Mouse (Mus musculus) ES-E14 (cell line): ENCODE data around the gene C2cd3. TPM values are rescaled to one million over a fixed set of nuclear protein-coding genes. Genes with fewer than 3 reads are reported as not detected.

Experiments used
- DNase-seq: peaks from one replicate; pipeline ENCODE4 v3.0.0-alpha.2; 2013; ENCODE audit warnings: low read depth, low spot score
- H3K27ac ChIP-seq: 2 replicates; pipeline ENCODE4 v1.5.1; 2012; ENCODE audit warnings: low read depth, mild to moderate bottlenecking, low read length, moderate library complexity, mixed read lengths; ENCODE audit not compliant: poor library complexity, insufficient read depth, severe bottlenecking
- H3K36me3 ChIP-seq: 2 replicates; pipeline ENCODE4 v1.6.1; 2012; ENCODE audit warnings: mild to moderate bottlenecking, low read length, moderate library complexity, mixed read lengths; ENCODE audit not compliant: control insufficient read depth, poor library complexity, insufficient read depth, severe bottlenecking
- H3K4me1 ChIP-seq, 2 experiments: fragments of 150-350 bp in 1 of 2; sonication (generic) in 1 of 2; 2 replicates each; pipeline ENCODE4 v1.6.1; 2012; ENCODE audit warnings: low read length in 2 of 2, mild to moderate bottlenecking in 1 of 2, mixed read lengths in 1 of 2; ENCODE audit not compliant: control insufficient read depth in 2 of 2, insufficient read depth in 2 of 2, poor library complexity in 1 of 2
- H3K4me3 ChIP-seq, 2 experiments: fragments of 150-350 bp in 1 of 2; sonication (generic) in 1 of 2; 2 replicates each; pipeline ENCODE4 v1.5.1; 2012; ENCODE audit warnings: low read length in 2 of 2, low read depth in 1 of 2, mild to moderate bottlenecking in 1 of 2, mixed read lengths in 1 of 2; ENCODE audit not compliant: insufficient read depth in 1 of 2, poor library complexity in 1 of 2, severe bottlenecking in 1 of 2
- H3K9ac ChIP-seq: 2 replicates; pipeline ENCODE4 v1.6.1; 2012; ENCODE audit warnings: low read depth, mild to moderate bottlenecking, low read length, mixed read lengths; ENCODE audit not compliant: poor library complexity, insufficient read depth, severe bottlenecking
- H3K9me3 ChIP-seq: fragments of 150-350 bp; sonication (generic); 2 replicates; pipeline ENCODE4 v1.6.1; 2012; ENCODE audit warnings: low read depth, mild to moderate bottlenecking, low read length; ENCODE audit not compliant: control insufficient read depth, insufficient read depth
- CHD2 ChIP-seq: IDR thresholded peaks from 2 replicates; pipeline ENCODE4 v1.6.1; 2014; ENCODE audit warnings: mild to moderate bottlenecking, low read depth, low read length, inconsistent platforms
- HCFC1 ChIP-seq: IDR thresholded peaks from 2 replicates; pipeline ENCODE4 v1.6.1; 2012; ENCODE audit warnings: low read length, inconsistent platforms, borderline replicate concordance; ENCODE audit not compliant: insufficient read depth
- MAFK ChIP-seq: IDR thresholded peaks from 2 replicates; pipeline ENCODE4 v1.6.1; 2014; ENCODE audit warnings: mild to moderate bottlenecking, low read depth, low read length, inconsistent platforms; ENCODE audit not compliant: insufficient read depth
- ZC3H11A ChIP-seq: IDR thresholded peaks from 2 replicates; pipeline ENCODE4 v1.6.1; 2012; ENCODE audit warnings: low read depth, mild to moderate bottlenecking, inconsistent platforms, low read length, borderline replicate concordance
- ZNF384 ChIP-seq: IDR thresholded peaks from 2 replicates; pipeline ENCODE4 v1.6.1; 2012; ENCODE audit warnings: low read depth, low read length, inconsistent platforms
- in situ Hi-C, 2 experiments: fragments of 600-800 bp; cut with MboI; formaldehyde crosslinking; loops; one replicate each; pipeline ENCODE4 v1.15.1; 2025; ENCODE audit warnings: low sequenced_read_pairs in 2 of 2, inconsistent platforms in 1 of 2; ENCODE audit not compliant: unreplicated experiment in 2 of 2
- total RNA-seq: library from RNA; depleted of rRNA; stranded (reverse); fragments of 300-350 nt; gene quantifications from 2 replicates; pipeline ENCODE4 v1.2.3, GENCODE M21; 2012

The C2cd3 gene
- total RNA-seq, 1 experiment: 10.9 TPM

GRCm38 (mm10) chr7:100468761-100469160, 96.7 kb downstream of the C2cd3 start:
- no peaks in the 10 kb centered on the region for H3K4me1 ChIP-seq
- TF ChIP-seq MAFK (no peak), ZC3H11A (no peak)
- in situ Hi-C loops: no loop called here
- H3K27ac ChIP-seq: no peak overlapping the region
- no peaks in the 10 kb centered on the region for H3K9me3 ChIP-seq
- DNase-seq: no peak
- H3K9ac ChIP-seq: no peak overlapping the region
- H3K4me3 ChIP-seq: no peak overlapping the region
- peaks cover 6% of the 10 kb centered on the region; the same call in 1 of the 2 replicates for H3K36me3 ChIP-seq

GRCm38 (mm10) chr7:100469502-100469901, 97.5 kb downstream of the C2cd3 start:
- Histone ChIP-seq H3K9me3 (no peaks in the 10 kb centered on the region), H3K4me1 (no peaks in the 10 kb centered on the region), H3K9ac (no peak overlapping the region), H3K27ac (no peak overlapping the region), H3K4me3 (no peak overlapping the region), H3K36me3 (peaks cover 3% of the 10 kb centered on the region; the same call in 1 of the 2 replicates)
- no peak for TF ChIP-seq CHD2
- no peak for TF ChIP-seq ZNF384
- TF ChIP-seq MAFK: no peak
- TF ChIP-seq ZC3H11A: no peak
- no peak for TF ChIP-seq HCFC1
- in situ Hi-C loops: no loop called here
- DNase-seq: no peak

- 0 out of 4 replicates have a peak, but pooled peaks cover 0 to 2% of the 10 kb centered on the region in 2 experiments for H3K4me1 ChIP-seq
- H3K9me3 ChIP-seq: no peaks in the 10 kb centered on the region
- peaks cover 3% of the 10 kb centered on the region; the same call in 1 of the 2 replicates for H3K36me3 ChIP-seq
- TF ChIP-seq HCFC1 (no peak), ZC3H11A (no peak), MAFK (no peak), CHD2 (no peak), ZNF384 (no peak)
- H3K9ac ChIP-seq: no peak overlapping the region
- H3K4me3 ChIP-seq: no peak overlapping the region
- DNase-seq: no peak
- in situ Hi-C loops: no loop called here
- no peak overlapping the region for H3K27ac ChIP-seq
Measured at GRCm38 (mm10) chr7:100470796-100471406, 98.9 kb downstream of the C2cd3 start.

- H3K9me3 ChIP-seq: no peaks in the 10 kb centered on the region
- H3K4me3 ChIP-seq: no peak overlapping the region
- DNase-seq: no peak
- no peak overlapping the region for H3K9ac ChIP-seq
- in situ Hi-C loops: no loop called here
- no peak for TF ChIP-seq CHD2
- no peak for TF ChIP-seq ZC3H11A
- no peak for TF ChIP-seq HCFC1
- no peak for TF ChIP-seq ZNF384
- TF ChIP-seq MAFK: no peak
- 0 out of 4 replicates have a peak, but pooled peaks cover 0 to 2% of the 10 kb centered on the region in 2 experiments for H3K4me1 ChIP-seq
- peaks cover 3% of the 10 kb centered on the region; the same call in 1 of the 2 replicates for H3K36me3 ChIP-seq
- H3K27ac ChIP-seq: no peak overlapping the region
Measured at GRCm38 (mm10) chr7:100471407-100471797, 99.4 kb downstream of the C2cd3 start.

- 0 out of 4 replicates have a peak, but pooled peaks cover 0 to 2% of the 10 kb centered on the region in 2 experiments for H3K4me1 ChIP-seq
- peaks cover 3% of the 10 kb centered on the region; the same call in 1 of the 2 replicates for H3K36me3 ChIP-seq
- H3K9ac ChIP-seq: no peak within 1 kb of the TSS
- DNase-seq: no peak
- TF ChIP-seq ZNF384: no peak
- TF ChIP-seq HCFC1: no peak
- no peak for TF ChIP-seq ZC3H11A
- TF ChIP-seq MAFK: no peak
- no peak for TF ChIP-seq CHD2
- H3K4me3 ChIP-seq: no peak within 1 kb of the TSS
- in situ Hi-C loops: no loop called here
- no peak within 1 kb of the TSS for H3K27ac ChIP-seq
- H3K9me3 ChIP-seq: no peaks in the 10 kb centered on the region
Measured at GRCm38 (mm10) chr7:100472777-100473176, 100.7 kb downstream of the C2cd3 start, which contains the start of gene Ucp3. Gene Ucp3, plus strand, starts transcription at chr7:100472990.
